Mouse (Mus musculus) adrenal gland, postnatal 4 days (tissue): ENCODE results near the gene P4hb. TPM values are rescaled to one million over a fixed set of nuclear protein-coding genes. Genes with fewer than 3 reads are reported as not detected.
"Not testable (repeated sequence)": the region's sequence is repeated elsewhere in the genome, so short reads cannot be mapped to it uniquely, and the experiment has no call there.

Source experiments
- DNase-seq, 2 experiments: peaks; one replicate each; pipeline ENCODE4 v3.0.0; 2021 to 2022; ENCODE audit warnings: low spot score in 2 of 2, mixed read lengths in 2 of 2
- total RNA-seq, 2 experiments: library from RNA; stranded (reverse); gene quantifications; 2 replicates each; pipeline ENCODE4 v1.2.3; 2021

The P4hb gene
- total RNA-seq, 2 experiments from 2014 or later = 531 to 539 TPM

- no peak for DNase-seq
Measured at GRCm38 (mm10) chr11:120542376-120542775, 30.7 kb downstream of the P4hb start.

- DNase-seq = no peak
Measured at GRCm38 (mm10) chr11:120541907-120542306, 31.1 kb downstream of the P4hb start.

GRCm38 (mm10) chr11:120539285-120540014 lies 33.6 kb downstream of the P4hb start:
- no peak for DNase-seq

DNA sequence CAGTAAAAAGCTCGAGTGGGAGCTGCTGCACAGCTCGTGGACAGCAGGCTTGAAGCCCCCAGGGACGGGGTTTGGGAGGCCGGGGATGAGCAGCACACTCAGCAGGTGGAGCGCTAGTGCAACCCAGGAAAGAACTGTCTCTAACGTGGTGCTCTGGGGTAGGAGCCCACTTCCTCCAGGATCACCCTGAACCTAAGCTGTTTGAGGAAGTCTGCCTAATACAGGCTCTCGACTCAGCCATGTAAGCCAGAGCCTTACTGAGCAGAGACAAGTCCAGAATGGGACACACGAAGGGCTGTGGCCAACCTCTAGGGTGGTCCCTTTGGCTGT lies 34.1 kb downstream of the P4hb start:
- no peak for DNase-seq

DNA sequence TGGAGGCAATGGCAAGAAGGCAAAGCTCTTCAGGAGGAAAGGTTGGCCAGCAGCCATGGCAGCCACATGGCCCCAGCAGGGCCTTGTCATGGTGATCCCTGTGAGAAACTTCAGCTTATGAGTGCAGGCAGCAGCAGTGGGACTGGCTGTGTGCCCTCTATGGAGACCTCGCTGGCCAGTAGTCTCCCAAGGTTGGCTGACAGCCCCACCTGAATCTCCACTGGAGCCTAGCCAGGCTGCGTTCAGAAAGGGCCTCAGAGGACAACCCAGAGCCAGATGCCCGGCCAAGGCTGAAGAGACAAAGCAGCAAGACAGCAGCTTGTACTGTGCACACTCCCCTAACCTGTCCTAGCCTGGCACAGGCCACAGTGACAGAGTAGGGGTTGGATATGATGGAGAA lies 34.6 kb downstream of the P4hb start:
- DNase-seq = no peak

DNA sequence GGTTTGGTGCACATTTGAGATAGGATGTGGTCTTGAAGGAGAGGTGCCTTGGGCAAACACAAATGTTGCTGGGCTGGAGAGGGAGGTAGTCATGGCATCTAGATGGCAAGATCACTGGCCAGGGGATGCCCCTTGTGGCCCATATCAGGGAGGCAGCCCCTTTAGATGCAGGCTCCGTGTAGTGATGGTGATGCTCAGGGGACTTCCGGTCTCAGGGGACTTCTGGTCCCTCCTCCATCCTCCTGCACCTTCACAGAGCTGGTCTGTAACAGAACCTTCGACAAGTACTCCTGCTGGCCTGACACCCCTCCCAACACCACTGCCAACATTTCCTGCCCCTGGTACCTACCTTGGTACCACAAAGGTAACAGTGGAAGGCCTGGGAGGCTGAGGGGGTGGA lies 37.2 kb downstream of the P4hb start:
- DNase-seq = no peak

GRCm38 (mm10) chr11:120535145-120535544 lies 37.9 kb downstream of the P4hb start:
- DNase-seq = no peak

DNA sequence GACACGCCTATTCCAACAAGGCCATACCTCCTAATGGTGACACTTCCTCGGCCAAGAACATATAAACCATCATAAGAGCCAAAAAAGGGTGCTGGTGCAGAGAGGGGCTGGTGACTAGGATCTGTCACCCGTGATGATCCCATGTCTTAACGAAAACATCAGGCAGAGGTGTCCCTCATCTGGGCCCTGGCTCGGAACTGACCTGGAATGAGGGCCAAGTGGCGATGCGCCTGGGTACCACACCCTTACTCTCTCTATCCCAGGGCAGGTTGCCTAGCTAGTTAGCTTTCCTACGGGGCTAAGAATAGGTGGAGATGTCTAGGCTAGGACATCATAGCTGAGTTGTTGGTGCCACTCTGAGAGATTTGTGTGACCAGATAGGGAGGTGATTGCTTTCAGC lies 39.0 kb downstream of the P4hb start:
- DNase-seq = no peak

DNA sequence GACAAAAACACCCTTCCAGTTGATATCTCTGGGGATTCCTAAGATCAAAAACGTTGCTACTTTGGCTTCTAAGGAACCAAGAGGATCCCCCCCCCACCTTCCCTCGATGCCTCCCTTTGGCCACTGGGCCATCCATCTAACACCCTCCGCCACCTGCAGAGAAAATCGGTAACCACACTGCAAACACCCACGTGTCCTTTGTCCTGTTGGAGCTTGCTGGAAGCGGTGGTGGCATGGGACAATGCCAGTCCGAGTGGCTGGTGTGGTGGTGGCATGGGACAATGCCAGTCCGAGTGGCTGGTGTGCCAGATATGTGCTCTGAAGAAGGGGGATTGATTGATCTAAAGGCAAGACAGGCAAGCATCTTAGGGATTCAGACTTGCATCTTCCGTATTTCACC lies 41.4 kb downstream of the P4hb start:
- no peak for DNase-seq

DNA sequence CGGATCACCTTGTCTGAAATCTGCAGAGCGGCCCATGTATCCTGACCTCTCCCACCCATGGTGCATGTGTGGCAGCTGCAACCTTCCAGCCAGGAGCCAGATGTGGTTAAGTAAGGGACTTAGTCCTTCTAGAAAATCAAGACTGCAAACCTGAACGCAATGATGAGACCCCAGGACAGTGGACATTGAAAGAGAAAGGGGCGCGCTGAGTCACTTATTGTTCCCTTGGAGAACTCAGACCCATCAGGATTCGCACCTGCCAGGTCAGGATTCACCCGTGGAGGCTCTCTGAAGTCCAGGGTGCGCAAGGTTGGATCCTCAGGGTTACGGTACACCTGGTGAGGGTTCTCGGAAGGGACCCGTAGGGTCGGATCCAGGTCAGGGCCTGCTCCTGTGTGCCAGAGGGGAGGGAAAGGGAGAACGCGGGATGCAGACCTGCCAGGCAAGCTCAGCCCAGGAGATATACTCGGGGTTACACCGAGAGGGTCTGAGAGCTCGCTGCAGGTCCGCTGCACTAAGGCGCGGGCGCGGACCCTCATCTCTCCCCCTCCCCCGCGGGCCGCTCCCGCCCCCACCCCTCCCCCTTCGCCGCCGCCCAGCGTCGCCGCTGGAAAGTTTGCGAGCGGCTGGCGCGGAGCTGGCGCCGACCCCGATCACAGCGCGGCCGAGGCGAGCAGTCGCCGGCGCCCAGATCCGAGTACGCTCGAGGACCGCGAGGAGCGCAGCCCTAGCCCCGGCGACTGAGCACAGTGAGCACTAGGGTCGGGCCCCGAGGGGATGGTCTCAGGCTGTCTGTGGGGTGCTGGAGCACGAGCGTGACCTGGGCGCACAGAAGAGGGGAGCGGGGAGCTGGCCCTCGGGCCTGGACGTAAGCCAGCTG lies 42.7 kb downstream of the P4hb start, which contains the start of gene Gcgr:
Gcgr (plus strand) TSS at position 615 of the 880 bp plus-strand sequence.
- no peak for DNase-seq

- no peak for DNase-seq
Measured at GRCm38 (mm10) chr11:120528903-120529302, 44.1 kb downstream of the P4hb start.

GRCm38 (mm10) chr11:120527690-120528354 lies 45.2 kb downstream of the P4hb start:
- DNase-seq = no peak

GRCm38 (mm10) chr11:120525959-120526358 lies 47.1 kb downstream of the P4hb start:
- no peak for DNase-seq

DNA sequence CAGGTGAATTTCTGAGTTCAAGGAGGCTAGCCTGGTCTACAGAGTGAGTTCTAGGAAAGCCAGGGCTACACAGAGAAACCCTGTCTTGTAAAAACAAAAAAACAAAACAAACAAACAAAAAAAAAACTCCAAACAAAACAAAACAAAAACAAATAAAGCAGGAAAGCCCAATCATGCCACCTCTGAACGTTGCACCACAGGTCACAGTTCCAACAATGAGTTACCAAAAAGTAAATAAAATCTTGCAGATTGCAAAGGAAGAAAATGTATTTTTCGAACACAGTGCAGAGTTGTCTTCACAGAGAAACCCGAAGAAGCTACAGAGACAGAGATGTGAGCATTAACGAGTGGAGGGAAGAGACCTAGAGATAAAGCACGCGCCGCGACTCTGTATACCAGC lies 50.5 kb downstream of the P4hb start:
- no peak for DNase-seq

DNA sequence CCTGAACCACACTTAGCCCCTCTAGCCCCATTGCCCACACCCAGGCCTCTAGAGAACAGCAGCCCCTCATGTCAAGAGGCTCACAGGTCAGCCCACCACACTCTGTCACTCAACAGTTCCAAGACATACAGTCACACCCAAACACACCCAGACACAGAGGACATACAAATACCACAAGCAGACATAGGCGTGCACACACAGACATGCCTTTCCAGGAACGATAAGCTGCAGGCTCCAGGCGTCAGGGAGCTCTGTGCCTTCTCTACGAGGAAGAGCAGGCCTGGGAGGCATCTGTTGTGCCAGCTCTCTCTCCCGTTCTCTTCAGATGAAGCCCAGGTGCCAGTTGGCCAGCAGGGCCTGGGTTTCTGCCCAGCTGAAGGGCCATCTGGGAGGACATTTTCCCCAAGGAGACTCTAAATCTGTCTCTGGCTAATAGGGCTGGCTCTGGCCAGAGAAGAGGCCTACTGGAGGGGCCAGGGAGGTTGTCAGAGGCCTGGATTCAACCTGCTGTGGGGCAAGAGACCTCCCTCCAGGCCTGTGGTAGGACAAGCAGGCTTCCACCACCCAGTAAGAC lies 52.0 kb downstream of the P4hb start:
- no peak for DNase-seq

DNA sequence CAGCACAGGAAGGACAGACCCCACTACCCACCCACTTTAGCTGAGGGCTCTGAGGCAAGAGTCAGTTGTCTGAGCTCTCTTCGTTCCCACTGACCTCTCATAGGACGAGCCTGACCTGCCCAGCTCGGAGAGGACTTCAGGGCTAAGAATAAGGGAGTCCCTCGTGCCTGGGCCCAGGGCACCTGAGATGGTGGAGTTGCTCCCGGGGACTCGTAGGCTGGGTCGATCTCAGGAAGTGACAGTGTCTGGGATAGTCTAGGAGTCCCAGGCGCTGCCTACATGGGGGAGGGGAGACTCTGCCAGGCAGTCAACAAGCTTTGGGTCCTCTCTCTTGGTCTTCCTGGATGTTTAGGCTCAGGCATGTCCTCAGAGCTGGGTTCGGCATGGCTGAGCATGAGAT lies 52.6 kb downstream of the P4hb start:
- no peak for DNase-seq

GRCm38 (mm10) chr11:120519738-120520137 lies 53.3 kb downstream of the P4hb start:
- DNase-seq = no peak

DNA sequence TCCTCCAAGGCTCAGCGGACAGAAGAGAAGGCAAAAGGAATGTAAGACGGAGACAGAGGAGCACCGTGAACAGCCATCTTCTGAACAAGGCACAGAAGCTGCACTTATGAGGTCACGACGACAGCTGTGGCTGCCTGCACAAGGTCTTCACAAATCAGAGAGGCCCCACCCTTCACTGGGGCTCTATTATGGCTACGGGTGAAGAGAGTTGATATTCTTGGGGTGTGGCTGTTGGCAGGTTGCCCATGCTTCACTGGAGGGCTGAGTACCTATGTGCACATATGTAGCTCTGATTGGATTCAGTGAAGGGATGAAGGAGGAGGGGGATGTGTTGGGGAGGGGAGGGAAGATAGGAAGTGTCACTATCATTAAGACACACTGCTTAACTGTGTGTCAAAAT lies 54.5 kb downstream of the P4hb start:
- no peak for DNase-seq

- no peak for DNase-seq
Measured at GRCm38 (mm10) chr11:120518027-120518426, 55.0 kb downstream of the P4hb start.

DNA sequence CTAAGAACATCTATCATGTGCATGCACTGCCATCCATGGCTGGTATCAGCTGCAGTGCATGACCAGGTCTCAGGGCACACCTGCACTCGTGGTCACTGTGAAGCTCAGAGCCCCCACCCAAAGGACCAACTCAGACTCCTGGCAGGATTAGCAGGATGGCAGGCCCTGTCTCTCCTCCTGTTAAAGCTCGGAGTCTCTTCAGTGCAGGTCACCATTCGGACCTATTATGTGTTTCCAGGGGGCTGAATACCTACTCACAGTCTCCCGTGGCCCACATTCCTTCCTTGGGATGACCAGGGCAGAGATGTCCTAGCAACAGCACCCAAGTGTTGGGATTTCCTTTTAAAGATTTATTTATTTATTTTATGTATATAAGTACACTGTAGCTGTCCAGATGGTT lies 55.9 kb downstream of the P4hb start:
- no peak for DNase-seq

GRCm38 (mm10) chr11:120515611-120516010 lies 57.4 kb downstream of the P4hb start:
- DNase-seq = peak; percentile 80 to 86

- not testable (repeated sequence) for DNase-seq
Measured at GRCm38 (mm10) chr11:120514262-120514661, 58.8 kb downstream of the P4hb start.
